Mouse (Mus musculus): ENCODE measurements around the gene Sufu. TPM values are rescaled to one million over a fixed set of nuclear protein-coding genes. Genes with fewer than 3 reads are reported as not detected.

Sufu gene
- polyA plus RNA-seq, 1 experiment from 2014 or later = 9.5 TPM

- Histone ChIP-seq H3K9me3 (ENCODE audit: control insufficient read depth, low read length) (no peaks in the 10 kb centered on the region), H3K4me3 (ENCODE audit: low read depth, low read length) (no peak overlapping the region), H3K4me2 (replicated peaks; ENCODE audit: low read depth) (no peak overlapping the region), H3K36me3 (ENCODE audit: control insufficient read depth, insufficient read depth, low read length) (peaks cover 27% of the 10 kb centered on the region), H3K9ac (ENCODE audit: low read length) (no peak overlapping the region), H3K4me1 (replicated peaks; ENCODE audit: control insufficient read depth, insufficient read depth) (no peaks in the 10 kb centered on the region), H3K27me3 (ENCODE audit: control insufficient read depth, insufficient read depth, low read length) (no peaks in the 10 kb centered on the region), H3K27ac (replicated peaks) (no peak overlapping the region)
- no peak for TF ChIP-seq EP300 (optimal IDR thresholded peaks at IDR 0.05)
- TF ChIP-seq CTCF (IDR thresholded peaks at IDR 0.05; ENCODE audit: low read depth) = no peak
- DNase-seq (ENCODE audit: low spot score) = no peak
- no peak for ATAC-seq (ENCODE audit: low FRiP score, low TSS enrichment)
- WGBS = 27% methylated on average over 4 of the region's 4 CpGs
These were observed 20.8 kb upstream of the Sufu start for GRCm38 (mm10) chr19:46375891-46376290.

- Histone ChIP-seq H3K4me1 (replicated peaks; ENCODE audit: control insufficient read depth, insufficient read depth) (no peaks in the 10 kb centered on the region), H3K36me3 (ENCODE audit: control insufficient read depth, insufficient read depth, low read length) (peaks cover 62% of the 10 kb centered on the region), H3K9ac (ENCODE audit: low read length) (no peak overlapping the region), H3K4me2 (replicated peaks; ENCODE audit: low read depth) (no peak overlapping the region), H3K27ac (replicated peaks) (no peak overlapping the region), H3K27me3 (ENCODE audit: control insufficient read depth, insufficient read depth, low read length) (no peaks in the 10 kb centered on the region), H3K9me3 (ENCODE audit: control insufficient read depth, low read length) (no peaks in the 10 kb centered on the region), H3K4me3 (ENCODE audit: low read depth, low read length) (no peak overlapping the region)
- TF ChIP-seq CTCF (IDR thresholded peaks at IDR 0.05; ENCODE audit: low read depth) = no peak
- no peak for TF ChIP-seq EP300 (optimal IDR thresholded peaks at IDR 0.05)
- ATAC-seq (ENCODE audit: low FRiP score, low TSS enrichment) (no peak), DNase-seq (ENCODE audit: low spot score) (no peak)
- WGBS = 88% methylated on average over 9 of the region's 9 CpGs
These were observed 14.4 kb upstream of the Sufu start for GRCm38 (mm10) chr19:46382275-46382674.

- peaks cover 9% of the 10 kb centered on the region for H3K36me3 ChIP-seq (ENCODE audit: control insufficient read depth, insufficient read depth, low read length)
- ATAC-seq (ENCODE audit: low FRiP score, low TSS enrichment) (no peak), DNase-seq (ENCODE audit: low spot score) (no peak)
- WGBS = 89% methylated on average over 5 of the region's 5 CpGs
- TF ChIP-seq EP300 (optimal IDR thresholded peaks at IDR 0.05) (no peak), CTCF (IDR thresholded peaks at IDR 0.05; ENCODE audit: low read depth) (peak; percentile 61)
- no peak overlapping the region for H3K27ac ChIP-seq (replicated peaks)
- no peaks in the 10 kb centered on the region for H3K27me3 ChIP-seq (ENCODE audit: control insufficient read depth, insufficient read depth, low read length)
- H3K4me2 ChIP-seq (replicated peaks; ENCODE audit: low read depth) = no peak overlapping the region
- H3K9ac ChIP-seq (ENCODE audit: low read length) = no peak overlapping the region
- no peak overlapping the region for H3K4me3 ChIP-seq (ENCODE audit: low read depth, low read length)
- H3K4me1 ChIP-seq (replicated peaks; ENCODE audit: control insufficient read depth, insufficient read depth) = peaks cover 4% of the 10 kb centered on the region; the same call in 1 of the 2 replicates
- H3K9me3 ChIP-seq (ENCODE audit: control insufficient read depth, low read length) = no peaks in the 10 kb centered on the region
These were observed 6.8 kb upstream of the Sufu start for GRCm38 (mm10) chr19:46389872-46390271.

DNA sequence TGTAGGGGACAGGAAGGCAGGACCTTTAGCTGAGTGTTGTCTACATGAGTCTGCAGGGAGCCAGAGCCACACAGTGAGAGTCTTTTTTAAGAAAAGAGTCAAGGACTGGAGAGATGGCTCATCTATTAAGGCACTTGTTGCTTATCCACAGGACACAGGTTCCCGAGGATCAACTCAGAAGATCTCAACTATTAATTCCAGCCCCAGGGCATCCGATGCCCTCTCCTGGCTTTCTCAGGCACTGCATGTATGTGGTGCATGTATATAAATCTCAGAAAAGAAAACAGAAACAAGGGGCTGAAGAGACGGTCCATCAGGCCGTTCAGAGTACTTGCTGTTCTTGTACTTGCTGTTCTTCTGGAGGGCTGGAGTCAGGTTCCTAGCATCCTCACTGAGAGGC, 4.7 kb upstream of the Sufu start:
- H3K36me3 ChIP-seq (ENCODE audit: control insufficient read depth, insufficient read depth, low read length) = peaks cover under 1% of the 10 kb centered on the region
- no peak for ATAC-seq (ENCODE audit: low FRiP score, low TSS enrichment)
- no peak overlapping the region for H3K9ac ChIP-seq (ENCODE audit: low read length)
- no peak for TF ChIP-seq EP300 (optimal IDR thresholded peaks at IDR 0.05)
- peak; percentile 77 for TF ChIP-seq CTCF (IDR thresholded peaks at IDR 0.05; ENCODE audit: low read depth)
- 30% methylated on average over 4 of the region's 4 CpGs for WGBS
- DNase-seq (ENCODE audit: low spot score) = peak; percentile 55
- no peaks in the 10 kb centered on the region for H3K9me3 ChIP-seq (ENCODE audit: control insufficient read depth, low read length)
- peaks cover 7% of the 10 kb centered on the region; the same call in 1 of the 2 replicates for H3K4me1 ChIP-seq (replicated peaks; ENCODE audit: control insufficient read depth, insufficient read depth)
- H3K4me3 ChIP-seq (ENCODE audit: low read depth, low read length) = no peak overlapping the region
- H3K27me3 ChIP-seq (ENCODE audit: control insufficient read depth, insufficient read depth, low read length) = no peaks in the 10 kb centered on the region
- H3K27ac ChIP-seq (replicated peaks) = no peak overlapping the region
- no peak overlapping the region for H3K4me2 ChIP-seq (replicated peaks; ENCODE audit: low read depth)

DNA sequence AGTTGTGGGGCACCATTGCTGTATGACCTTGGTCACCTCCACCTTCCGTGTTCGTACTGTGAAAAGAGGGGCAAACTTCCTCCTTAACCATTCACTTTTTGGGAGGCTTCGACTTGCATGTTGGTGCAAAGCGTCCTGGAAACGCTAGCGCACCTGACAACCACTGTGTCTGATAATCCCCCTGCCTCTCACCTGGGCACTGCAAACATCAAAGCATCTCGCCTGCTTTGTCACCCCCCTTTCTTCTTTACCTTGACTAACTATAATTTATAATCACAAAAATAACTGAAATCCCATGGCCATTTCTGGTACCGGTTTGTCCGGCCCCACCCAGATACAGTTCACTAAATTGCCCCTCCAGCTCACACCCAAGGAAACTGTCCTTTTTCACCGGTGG, 2.0 kb upstream of the Sufu start:
- no peak for ATAC-seq (ENCODE audit: low FRiP score, low TSS enrichment)
- peaks cover 7% of the 10 kb centered on the region; the same call in 1 of the 2 replicates for H3K4me1 ChIP-seq (replicated peaks; ENCODE audit: control insufficient read depth, insufficient read depth)
- no peaks in the 10 kb centered on the region for H3K27me3 ChIP-seq (ENCODE audit: control insufficient read depth, insufficient read depth, low read length)
- peak; percentile 24 for DNase-seq (ENCODE audit: low spot score)
- peak overlapping the region; percentile 84 for H3K4me2 ChIP-seq (replicated peaks; ENCODE audit: low read depth)
- H3K36me3 ChIP-seq (ENCODE audit: control insufficient read depth, insufficient read depth, low read length) = no peaks in the 10 kb centered on the region
- peak overlapping the region; percentile 79 for H3K4me3 ChIP-seq (ENCODE audit: low read depth, low read length)
- TF ChIP-seq CTCF (IDR thresholded peaks at IDR 0.05; ENCODE audit: low read depth) = 0 out of 2 replicates have a peak, but pooled peaks have one; percentile 1
- no peak for TF ChIP-seq EP300 (optimal IDR thresholded peaks at IDR 0.05)
- H3K27ac ChIP-seq (replicated peaks) = no peak overlapping the region; the same call in 1 of the 2 replicates
- peak overlapping the region; percentile 57 for H3K9ac ChIP-seq (ENCODE audit: low read length)
- WGBS = 3% methylated on average over 10 of the region's 10 CpGs
- H3K9me3 ChIP-seq (ENCODE audit: control insufficient read depth, low read length) = no peaks in the 10 kb centered on the region

DNA sequence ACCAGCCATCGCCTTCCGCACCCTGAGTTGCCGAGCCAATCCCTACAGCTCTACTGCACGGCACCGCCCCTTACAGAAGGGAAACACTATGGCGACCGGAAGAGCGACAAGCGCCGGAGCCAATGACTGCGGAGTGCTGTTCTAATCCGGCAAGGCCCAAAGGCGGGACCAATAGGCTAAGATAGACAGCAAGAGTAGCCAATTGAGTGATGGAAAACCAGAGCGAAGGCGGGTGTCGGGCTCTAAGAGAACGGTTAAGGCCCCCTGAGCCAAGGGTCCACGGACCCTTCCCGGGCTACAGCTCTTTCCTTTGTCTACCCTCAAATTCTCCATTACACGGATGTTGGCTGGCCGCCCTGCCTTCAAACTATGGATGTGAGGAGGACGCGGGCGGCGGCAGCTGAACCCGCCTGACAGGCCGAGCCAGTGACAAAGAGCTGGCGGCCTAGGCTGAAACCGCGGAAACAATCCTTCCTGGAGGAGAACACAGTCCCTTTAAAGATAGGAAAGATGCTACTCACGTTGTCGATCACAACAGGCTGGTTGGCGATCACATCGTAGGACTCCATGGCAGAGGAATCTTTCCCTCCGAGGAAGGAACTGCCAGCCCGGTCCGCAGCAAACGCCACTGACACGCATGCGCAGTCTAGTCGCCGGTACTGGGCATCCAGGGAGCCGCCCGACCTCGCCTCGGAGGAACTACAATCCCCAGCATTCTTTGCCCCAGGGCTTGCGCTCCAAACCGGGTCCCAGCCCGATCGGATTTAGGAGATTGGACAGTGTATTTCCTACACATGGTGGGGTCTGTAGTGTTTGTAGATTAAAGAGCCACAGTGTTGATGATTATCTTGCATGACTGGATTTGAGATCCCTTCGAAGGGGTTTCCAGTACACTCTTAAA, 1.3 kb upstream of the Sufu start, which contains the start of gene Actr1a:
TSS of gene Actr1a (minus strand) at position 640 of the 901 bp plus-strand sequence.
- Histone ChIP-seq H3K36me3 (ENCODE audit: control insufficient read depth, insufficient read depth, low read length) (no peaks in the 10 kb centered on the region), H3K27ac (replicated peaks) (peak within 1 kb of the TSS; percentile 81), H3K27me3 (ENCODE audit: control insufficient read depth, insufficient read depth, low read length) (no peaks in the 10 kb centered on the region), H3K9me3 (ENCODE audit: control insufficient read depth, low read length) (no peaks in the 10 kb centered on the region), H3K4me1 (replicated peaks; ENCODE audit: control insufficient read depth, insufficient read depth) (peaks cover 7% of the 10 kb centered on the region; the same call in 1 of the 2 replicates), H3K9ac (ENCODE audit: low read length) (peak within 1 kb of the TSS; percentile 86), H3K4me3 (ENCODE audit: low read depth, low read length) (peak within 1 kb of the TSS; percentile 87), H3K4me2 (replicated peaks; ENCODE audit: low read depth) (peak within 1 kb of the TSS; percentile 84)
- under 1% methylated on average over 51 of the region's 51 CpGs for WGBS
- ATAC-seq (ENCODE audit: low FRiP score, low TSS enrichment) (peak; percentile 96), DNase-seq (ENCODE audit: low spot score) (peak; percentile 96)
- TF ChIP-seq CTCF (IDR thresholded peaks at IDR 0.05; ENCODE audit: low read depth) (no peak; the same call in 1 of the 2 replicates), EP300 (optimal IDR thresholded peaks at IDR 0.05) (no peak)
